Mouse (Mus musculus): ENCODE results near the gene Ooep.

GRCm38 (mm10) chr9:78375486-78375885, 3.0 kb downstream of the Ooep start:
- TF ChIP-seq CTCF (IDR thresholded peaks at IDR 0.05; ENCODE audit: low read depth) (no peak), EP300 (optimal IDR thresholded peaks at IDR 0.05) (no peak)
